Mouse (Mus musculus) liver, adult 2 months (tissue): Measurements from ENCODE around the gene Foxp1.

Experiments used
- CTCF ChIP-seq: fragments of 200-500 bp; IDR thresholded peaks from 2 replicates; pipeline ENCODE4 v1.5.1; 2011; ENCODE audit warnings: low read depth, low read length, control low read depth
- POLR2A ChIP-seq: fragments of 200-500 bp; IDR thresholded peaks from 2 replicates; pipeline ENCODE4 v1.6.1; 2011; ENCODE audit warnings: low read length, control low read depth; ENCODE audit not compliant: insufficient read depth; ENCODE audit errors: extremely low read depth

DNA sequence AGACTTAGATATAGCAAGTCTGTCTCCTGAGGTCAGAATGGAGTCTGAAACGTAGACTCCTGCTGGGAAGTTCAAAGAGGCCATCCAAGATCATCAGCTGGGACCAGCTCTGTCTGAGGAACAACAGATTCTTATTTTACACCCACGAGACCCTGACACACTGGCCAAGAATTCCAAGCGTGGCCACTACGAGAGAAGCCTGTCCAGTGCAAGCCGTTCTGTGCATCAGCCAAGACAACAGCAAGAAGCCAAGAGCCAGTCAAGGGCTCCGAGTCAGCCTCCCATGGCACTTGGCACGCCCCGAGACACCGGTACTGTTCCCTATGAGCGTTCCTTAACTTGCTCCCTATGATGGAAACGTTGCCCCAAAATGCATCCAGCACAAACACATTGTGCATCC, 194.8 kb downstream of the Foxp1 start:
- no peak for TF ChIP-seq CTCF
- TF ChIP-seq POLR2A = no peak
